Mouse (Mus musculus): ENCODE measurements at regions not wholly inside any gene's neighbourhood (a gene's known extent, or its start where the extent isn't known, plus 50 kb on each side); places are given as distances from the start of the nearest gene placed in this dataset.

- no peak for DNase-seq (ENCODE audit: low spot score in 2 of 2)
Measured at GRCm38 (mm10) chr9:112014796-112015195, 220.9 kb downstream of the Arpp21 start.

GRCm38 (mm10) chr9:111994401-111994800 is 241.3 kb downstream of the Arpp21 start:
- DNase-seq (ENCODE audit: low spot score in 2 of 2) = no peak

GRCm38 (mm10) chr9:111993844-111994243 is 241.9 kb downstream of the Arpp21 start:
- DNase-seq (ENCODE audit: low spot score in 2 of 2) = no peak

GRCm38 (mm10) chr9:111990060-111990459 is 245.7 kb downstream of the Arpp21 start:
- DNase-seq (ENCODE audit: low spot score in 2 of 2) = no peak

DNA sequence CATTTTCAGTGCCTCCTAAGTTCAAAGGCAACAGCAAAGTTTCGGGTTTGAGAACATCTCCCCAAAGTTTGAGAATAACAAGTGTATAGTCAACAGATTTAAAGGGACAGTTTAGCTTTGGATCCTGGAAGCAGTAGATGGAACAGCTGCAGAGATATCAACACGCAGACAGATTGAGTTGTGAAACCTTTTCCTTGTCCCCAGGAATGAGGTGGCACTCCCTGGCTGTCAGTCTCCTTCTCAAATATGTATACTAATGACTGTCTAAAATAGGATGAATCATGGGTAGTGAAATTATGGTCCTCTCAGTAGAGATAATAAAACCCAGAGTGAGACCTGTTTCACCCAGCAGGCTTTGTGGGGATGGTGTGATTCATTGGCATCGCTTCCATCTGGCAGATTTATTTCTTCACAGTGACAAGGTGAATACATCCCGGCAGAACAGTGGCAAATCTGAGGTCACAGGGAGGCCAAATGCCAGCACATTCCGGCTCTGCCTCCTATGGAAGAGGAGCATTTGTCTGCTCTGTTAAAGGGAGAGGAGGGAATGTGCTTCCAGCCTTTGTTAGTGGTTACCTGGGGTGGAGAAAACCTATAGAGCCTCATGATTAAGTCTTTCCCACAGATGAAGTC is 272.2 kb downstream of the Arpp21 start:
- DNase-seq (ENCODE audit: low spot score in 2 of 2) = no peak

DNA sequence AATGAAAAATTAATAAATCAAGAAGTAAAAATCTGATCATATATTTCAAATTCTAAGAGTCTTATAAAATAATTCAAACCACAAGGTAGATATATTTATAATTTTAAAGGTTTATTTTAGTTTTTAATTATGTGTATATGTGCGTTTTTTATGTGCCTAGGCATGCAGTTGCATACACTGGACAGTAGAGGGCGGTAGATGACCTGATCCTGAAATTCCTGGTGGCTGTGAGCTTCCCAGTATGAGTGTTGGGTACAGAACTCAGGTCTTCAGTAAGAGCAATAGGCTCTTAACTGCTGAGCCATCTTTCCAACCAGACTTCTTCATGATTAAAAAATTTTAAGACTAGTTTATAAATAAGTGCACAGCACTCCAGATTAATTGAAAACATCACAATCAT is 267.7 kb upstream of the Stac start:
- DNase-seq (ENCODE audit: low spot score in 2 of 2) = no peak

DNA sequence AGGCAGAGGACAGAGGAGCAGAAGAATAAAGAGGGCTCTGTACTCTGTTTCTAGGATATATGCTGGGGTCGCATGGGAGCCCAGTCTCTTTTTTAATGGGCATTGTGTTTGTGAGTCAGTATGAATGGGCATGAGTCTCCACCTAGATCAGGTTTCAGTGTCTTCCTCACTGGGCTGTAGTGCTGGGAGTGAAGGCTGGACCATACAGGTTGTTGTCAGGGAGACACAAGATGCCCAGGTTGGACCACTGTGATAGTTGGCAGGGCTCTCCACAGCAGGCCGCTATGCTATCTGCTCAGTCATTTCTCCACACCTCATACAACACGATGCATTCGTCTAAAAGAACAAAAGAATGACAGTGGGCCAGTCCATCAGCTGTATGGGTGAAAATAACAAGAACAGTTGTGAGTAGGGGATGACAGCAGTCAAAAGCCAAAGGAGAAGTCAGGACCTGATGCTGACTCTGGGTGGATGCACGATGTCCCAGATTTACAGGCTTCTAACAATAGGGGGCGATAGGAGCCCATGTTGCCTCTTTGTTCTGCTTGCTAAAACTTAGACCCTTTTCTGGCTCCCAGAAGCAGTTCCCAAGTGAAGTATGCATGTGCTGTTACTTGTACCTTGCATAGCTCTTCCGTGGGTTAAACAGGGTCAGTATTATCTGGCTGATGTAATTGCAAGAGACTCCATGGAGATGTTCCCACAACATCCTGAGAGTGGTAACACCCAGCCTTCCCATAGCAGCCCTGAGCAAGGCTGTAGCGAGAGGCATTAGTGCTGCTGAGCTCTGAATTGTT is 249.3 kb upstream of the Stac start:
- peak in 1 of 2 experiments; percentile 26 for DNase-seq (ENCODE audit: low spot score in 2 of 2)

GRCm38 (mm10) chr9:111932455-111932854 is 242.3 kb upstream of the Stac start:
- DNase-seq (ENCODE audit: low spot score in 2 of 2) = no peak

DNA sequence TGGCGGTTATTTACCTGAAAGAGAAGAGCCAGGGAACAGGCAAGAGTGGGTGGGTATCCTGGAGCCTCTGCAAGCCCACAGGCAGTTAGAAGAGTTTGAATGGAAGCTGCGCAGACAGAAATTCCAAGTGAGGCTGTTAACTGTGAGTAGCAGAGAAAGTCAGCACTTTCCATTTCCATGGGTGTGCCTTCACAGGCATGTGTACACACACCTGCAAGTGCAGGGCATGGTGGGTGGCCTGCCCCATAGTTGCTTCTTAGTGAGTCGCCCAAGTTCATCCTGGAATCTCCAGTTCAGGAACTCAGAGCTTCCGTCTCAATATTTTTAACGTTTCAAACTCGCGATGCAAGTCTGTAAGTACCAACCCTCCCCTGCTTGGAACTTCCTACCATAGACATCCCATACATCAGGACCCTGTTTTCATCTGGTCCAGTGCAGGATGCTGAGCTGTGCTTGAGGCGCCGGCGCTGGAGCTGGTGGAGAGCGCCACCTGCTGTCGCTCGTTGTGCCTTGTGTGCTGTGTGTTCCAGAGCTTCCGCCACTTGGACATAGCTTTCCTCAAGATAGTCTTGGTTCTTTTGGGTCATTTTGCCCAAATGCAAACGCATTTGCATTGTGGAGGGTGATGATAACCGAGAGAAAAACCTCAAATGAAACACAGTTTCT is 228.3 kb upstream of the Stac start:
- DNase-seq (ENCODE audit: low spot score in 2 of 2) = peak; percentile 17 to 71

DNA sequence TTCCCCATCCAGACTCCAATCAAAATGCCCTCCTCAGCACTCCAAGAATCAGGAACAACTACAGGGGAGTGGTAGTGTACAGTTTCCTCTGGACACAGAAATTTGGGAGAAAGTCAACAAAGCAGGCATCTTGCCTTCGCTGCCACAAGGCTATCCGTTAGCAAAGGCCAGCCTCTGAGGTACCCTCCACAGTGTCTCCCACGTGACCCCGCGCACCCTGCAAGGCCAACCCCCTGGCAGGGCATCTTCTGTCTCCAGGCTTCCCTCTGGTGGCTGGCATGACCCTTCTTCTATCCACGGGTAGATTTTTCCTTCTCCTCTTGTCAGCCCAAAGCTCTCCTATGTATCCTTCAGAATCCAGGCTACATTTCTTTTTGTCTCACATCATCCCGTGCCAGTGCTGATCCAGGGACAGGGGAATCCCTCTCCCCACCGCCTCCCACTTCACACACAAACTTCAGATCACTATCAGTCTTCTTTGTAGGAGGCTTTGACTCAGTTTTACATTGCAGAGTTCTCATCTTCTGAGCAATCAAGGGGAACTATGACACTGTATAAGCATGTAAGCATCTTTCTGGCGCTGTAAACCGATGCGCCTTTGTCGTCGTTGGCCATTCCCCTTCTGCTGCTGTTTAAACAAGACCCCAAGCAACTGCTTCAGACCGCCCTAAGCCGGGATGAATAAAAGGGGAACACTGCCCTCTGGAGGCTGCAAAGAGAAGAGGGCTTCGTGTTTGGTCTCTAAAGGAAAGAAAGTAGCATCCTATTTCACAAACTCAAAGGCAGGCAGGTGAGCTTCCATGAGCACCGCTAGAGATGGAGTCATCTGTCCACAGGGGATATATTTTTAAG is 226.8 kb upstream of the Stac start:
- DNase-seq (ENCODE audit: low spot score in 2 of 2) = no peak

DNA sequence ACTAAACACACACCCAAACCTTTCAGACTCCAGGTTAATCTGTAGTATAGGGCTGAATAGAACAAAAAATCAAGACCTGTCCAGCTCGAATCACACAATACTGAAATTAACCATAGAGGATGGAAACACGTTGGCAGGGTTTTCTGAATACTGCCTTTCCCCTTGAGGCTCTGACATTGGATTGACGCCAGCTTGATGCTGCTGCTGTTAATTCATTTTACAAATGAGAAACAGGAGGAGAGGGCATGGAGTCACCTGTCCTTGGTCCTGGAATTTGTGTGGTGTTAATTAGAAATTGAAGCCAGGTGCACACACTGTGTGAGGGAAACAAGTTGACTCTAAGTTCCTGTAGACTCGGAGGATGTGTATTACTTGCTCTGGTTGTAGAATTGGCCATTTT is 218.7 kb upstream of the Stac start:
- DNase-seq (ENCODE audit: low spot score in 2 of 2) = peak in 1 of 2 experiments; percentile 12

DNA sequence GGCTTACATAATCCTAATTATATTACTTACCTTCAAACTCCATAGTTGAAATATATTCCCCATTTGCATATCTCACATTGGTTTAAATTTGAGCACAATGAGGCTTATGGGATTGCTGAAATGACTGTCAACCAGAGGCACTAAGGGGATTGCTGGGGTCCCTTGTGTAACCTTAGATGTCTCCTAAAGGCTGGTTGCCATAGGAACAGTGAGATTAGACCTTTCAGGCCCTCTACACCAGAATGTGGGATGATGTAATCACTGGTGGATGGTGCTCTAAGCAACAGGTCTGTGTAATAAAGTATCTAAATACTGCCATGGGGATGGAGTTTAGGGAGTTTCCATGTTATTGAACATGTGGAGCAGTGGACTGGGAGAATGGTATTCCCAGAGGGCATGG is 210.0 kb upstream of the Stac start:
- DNase-seq (ENCODE audit: low spot score in 2 of 2) = no peak

DNA sequence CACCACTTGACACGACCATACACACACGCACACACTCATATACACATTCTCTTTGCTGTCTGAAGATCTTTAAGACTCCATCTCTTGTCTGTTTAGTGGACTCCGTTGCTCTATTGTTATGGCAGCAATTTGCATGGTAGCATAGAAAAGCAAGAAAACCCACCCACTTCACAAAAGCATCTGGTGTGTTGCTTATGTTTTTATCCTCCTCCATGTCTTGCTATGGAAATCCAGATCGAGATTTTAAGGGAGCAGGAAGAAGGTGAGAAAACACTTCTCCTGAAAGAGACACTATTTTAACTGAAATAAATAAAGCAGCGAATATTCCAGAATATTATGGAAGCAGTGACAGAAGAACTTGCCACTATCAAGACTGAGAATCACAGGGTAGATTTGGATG is 207.5 kb upstream of the Stac start:
- DNase-seq (ENCODE audit: low spot score in 2 of 2) = no peak

DNA sequence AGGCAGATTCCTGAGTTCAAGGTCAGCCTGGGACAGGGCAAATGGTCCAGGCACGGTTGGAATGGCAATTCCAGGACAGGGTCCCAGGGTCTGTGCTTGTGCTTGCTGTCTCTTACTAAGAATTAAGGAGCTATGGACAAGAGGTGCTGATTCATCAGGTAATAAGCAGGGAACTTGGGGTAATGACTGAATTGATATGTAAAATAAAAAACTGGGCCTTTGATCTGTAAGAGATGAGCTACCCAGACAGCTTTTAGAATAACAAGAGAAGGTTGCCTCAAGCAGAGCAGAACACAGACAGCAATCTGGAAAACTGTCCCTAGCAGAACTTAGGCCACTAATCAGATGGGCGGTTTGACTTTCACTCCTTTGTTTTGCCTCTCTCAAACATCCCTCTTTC is 189.6 kb upstream of the Stac start:
- DNase-seq (ENCODE audit: low spot score in 2 of 2) = no peak

DNA sequence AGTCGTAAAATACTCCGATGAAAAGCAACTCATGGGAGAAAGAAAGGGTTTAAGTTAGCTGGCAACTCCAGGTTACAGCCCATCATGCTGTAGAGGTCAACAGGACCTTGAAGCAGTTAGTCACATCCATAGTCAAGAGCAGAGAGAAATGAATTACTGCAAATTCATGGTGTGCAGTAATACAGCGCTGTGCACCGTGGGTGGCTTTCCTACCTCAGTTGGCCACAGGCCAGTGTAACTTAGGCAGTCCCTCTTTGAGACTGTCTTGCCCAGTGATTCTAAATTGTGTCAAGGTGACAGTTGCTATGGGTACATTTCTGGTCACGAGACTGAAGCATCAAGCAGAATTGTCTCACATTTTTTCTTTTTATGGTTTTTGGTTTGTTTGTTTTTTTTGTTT is 186.7 kb upstream of the Stac start:
- no peak for DNase-seq (ENCODE audit: low spot score in 2 of 2)

DNA sequence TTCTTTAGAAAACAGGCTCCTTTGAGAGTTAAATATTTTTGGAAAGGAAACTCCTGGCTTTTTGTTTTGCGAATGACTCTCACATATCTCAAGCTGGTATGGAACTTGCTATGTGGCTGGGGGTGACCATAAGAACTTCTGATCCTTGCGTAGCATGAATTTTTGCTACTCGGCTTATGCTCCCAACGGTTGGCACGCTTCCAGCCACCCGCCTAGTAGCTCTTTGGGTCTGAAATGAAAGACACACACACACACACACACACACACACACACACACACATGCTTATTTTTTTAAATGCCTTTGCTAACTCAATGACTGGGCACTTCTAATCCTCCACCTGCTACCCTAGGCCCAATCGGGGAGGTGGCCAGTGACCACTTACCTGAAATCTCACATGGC is 180.3 kb upstream of the Stac start:
- no peak for DNase-seq (ENCODE audit: low spot score in 2 of 2)

DNA sequence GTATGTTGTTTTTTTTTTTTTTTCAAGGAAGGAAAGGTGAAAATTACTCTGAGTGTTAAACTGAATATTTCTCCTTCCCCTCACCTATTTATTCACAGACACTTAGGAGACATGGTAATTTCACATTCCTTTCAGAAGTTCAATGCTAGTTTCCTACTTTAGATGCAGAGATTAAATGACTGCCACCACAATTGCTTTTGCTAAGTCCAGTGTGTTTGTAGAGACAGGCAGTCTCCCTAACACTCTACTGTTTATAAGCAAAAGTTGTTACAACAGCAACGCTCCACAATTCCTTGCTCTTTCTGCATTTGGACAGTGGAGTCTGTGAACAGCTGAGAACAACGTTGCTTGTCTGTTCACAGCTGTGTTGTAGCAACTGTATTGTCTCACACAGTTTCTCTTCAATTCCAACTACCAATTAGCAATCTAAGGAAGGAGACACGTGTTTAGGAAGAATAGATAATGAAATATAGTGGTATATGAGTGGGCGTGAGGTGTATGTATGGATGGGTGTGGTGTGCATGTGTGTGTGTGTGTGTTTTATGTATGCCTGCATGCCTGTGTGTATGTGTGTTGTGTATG is 179.7 kb upstream of the Stac start:
- DNase-seq (ENCODE audit: low spot score in 2 of 2) = no peak

DNA sequence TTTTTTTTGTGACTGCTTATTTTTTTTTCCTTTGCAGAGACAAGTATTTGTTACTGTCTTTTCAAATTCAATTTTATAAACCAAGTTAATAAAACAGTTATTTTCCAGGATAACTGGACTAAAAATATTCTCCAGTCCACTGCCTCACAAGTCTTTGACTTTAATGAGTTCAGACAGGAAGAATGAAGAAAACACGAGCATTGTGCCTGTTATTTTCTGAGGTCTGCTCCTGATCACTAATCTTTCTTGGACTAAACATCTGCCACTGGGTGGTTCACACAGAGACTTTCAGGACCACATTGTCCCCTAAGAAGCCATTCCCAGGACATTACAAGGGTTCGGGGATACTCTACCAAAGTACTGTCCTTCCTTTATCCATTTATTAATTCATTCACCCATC is 167.9 kb upstream of the Stac start:
- no peak for DNase-seq (ENCODE audit: low spot score in 2 of 2)

- no peak for DNase-seq (ENCODE audit: low spot score in 2 of 2)
Measured at GRCm38 (mm10) chr9:111854976-111855375, 164.8 kb upstream of the Stac start.

GRCm38 (mm10) chr9:111846366-111846765 is 156.2 kb upstream of the Stac start:
- DNase-seq (ENCODE audit: low spot score in 2 of 2) = no peak

GRCm38 (mm10) chr9:111841151-111841550 is 151.0 kb upstream of the Stac start:
- DNase-seq (ENCODE audit: low spot score in 2 of 2) = no peak

Measured in spleen, postnatal 4 days (tissue).